Mouse (Mus musculus) lung, adult 2 months (tissue): ENCODE measurements around the gene Olfr668.

Experiments used
- CTCF ChIP-seq: fragments of 200-500 bp; IDR thresholded peaks from 2 replicates; pipeline ENCODE4 v1.5.1; 2011; ENCODE audit warnings: mild to moderate bottlenecking, low read length, control low read depth; ENCODE audit not compliant: insufficient read depth
- POLR2A ChIP-seq: fragments of 200-500 bp; IDR thresholded peaks from 2 replicates; pipeline ENCODE4 v1.6.1; 2011; ENCODE audit warnings: low read depth, mild to moderate bottlenecking, control low read depth, low read length, borderline replicate concordance; ENCODE audit errors: extremely low read depth

GRCm38 (mm10) chr7:104962520-104962919 lies 34.7 kb upstream of the Olfr668 start, which contains the start of gene Olfr670:
- TF ChIP-seq CTCF (no peak), POLR2A (no peak)
